Mouse (Mus musculus) layer of hippocampus, adult 2 months (tissue): Measurements from ENCODE around the gene Mapkap1. TPM values are rescaled to one million over a fixed set of nuclear protein-coding genes. Genes with fewer than 3 reads are reported as not detected.
"Not testable (repeated sequence)": the region's sequence is repeated elsewhere in the genome, so short reads cannot be mapped to it uniquely, and the experiment has no call there.

ENCODE experiments used
- DNase-seq, 2 experiments: peaks; one replicate each; pipeline ENCODE4 v3.0.0; 2022; ENCODE audit warnings: low spot score in 2 of 2
- H3K27ac ChIP-seq: fragments of 200-600 bp; 2 replicates; pipeline ENCODE4 v1.8.1; 2022
- H3K4me3 ChIP-seq: fragments of 200-600 bp; 2 replicates; pipeline ENCODE4 v1.8.1; 2022; ENCODE audit warnings: mild to moderate bottlenecking
- CTCF ChIP-seq: fragments of 200-600 bp; conservative IDR thresholded peaks from 2 replicates; pipeline ENCODE4 v1.8.1; 2022; ENCODE audit warnings: antibody characterized with exemption, mild to moderate bottlenecking, moderate library complexity
- total RNA-seq, 2 experiments: library from RNA; stranded (reverse); gene quantifications; 2 replicates each; pipeline ENCODE4 v1.2.3; 2021

Mapkap1 gene
- total RNA-seq, 2 experiments from 2014 or later = 67.8 to 70.3 TPM

- H3K4me3 ChIP-seq = no peak overlapping the region
- no peak overlapping the region for H3K27ac ChIP-seq
- TF ChIP-seq CTCF = no peak
- no peak for DNase-seq
Observed at GRCm38 (mm10) chr2:34468559-34469141, 62.1 kb downstream of the Mapkap1 start.

- no peak overlapping the region for H3K27ac ChIP-seq
- no peak for TF ChIP-seq CTCF
- DNase-seq = no peak
- H3K4me3 ChIP-seq = no peak overlapping the region
Observed at GRCm38 (mm10) chr2:34469324-34469723, 62.8 kb downstream of the Mapkap1 start.

GRCm38 (mm10) chr2:34473775-34474174 lies 67.2 kb downstream of the Mapkap1 start:
- Histone ChIP-seq H3K4me3 (no peak overlapping the region), H3K27ac (no peak overlapping the region)
- no peak for TF ChIP-seq CTCF

GRCm38 (mm10) chr2:34481401-34481800 lies 74.8 kb downstream of the Mapkap1 start:
- Histone ChIP-seq H3K27ac (no peak overlapping the region), H3K4me3 (no peak overlapping the region)
- no peak for TF ChIP-seq CTCF
- DNase-seq = no peak

More at GRCm38 (mm10) chr2:34473775-34474174, 67.2 kb downstream of the Mapkap1 start:
- no peak for DNase-seq

- Histone ChIP-seq H3K27ac (no peak overlapping the region), H3K4me3 (no peak overlapping the region)
- no peak for DNase-seq
- TF ChIP-seq CTCF = no peak
Observed at GRCm38 (mm10) chr2:34482102-34482501, 75.5 kb downstream of the Mapkap1 start.

GRCm38 (mm10) chr2:34482531-34482930 lies 76.0 kb downstream of the Mapkap1 start:
- TF ChIP-seq CTCF = no peak
- H3K27ac ChIP-seq = no peak overlapping the region
- DNase-seq = no peak

GRCm38 (mm10) chr2:34487281-34487680 lies 80.7 kb downstream of the Mapkap1 start:
- no peak for TF ChIP-seq CTCF
- DNase-seq = no peak

More at GRCm38 (mm10) chr2:34482531-34482930, 76.0 kb downstream of the Mapkap1 start:
- H3K4me3 ChIP-seq = no peak overlapping the region

GRCm38 (mm10) chr2:34503975-34504730 lies 97.6 kb downstream of the Mapkap1 start:
- Histone ChIP-seq H3K27ac (no peak overlapping the region), H3K4me3 (no peak overlapping the region)
- TF ChIP-seq CTCF = no peak
- no peak for DNase-seq

More at GRCm38 (mm10) chr2:34487281-34487680, 80.7 kb downstream of the Mapkap1 start:
- no peak overlapping the region for H3K4me3 ChIP-seq
- H3K27ac ChIP-seq = no peak overlapping the region

- H3K27ac ChIP-seq, H3K4me3 ChIP-seq, DNase-seq: not testable (repeated sequence)
Observed at GRCm38 (mm10) chr2:34506162-34506561, 99.6 kb downstream of the Mapkap1 start.

- no peak for TF ChIP-seq CTCF
- Histone ChIP-seq H3K4me3 (no peak overlapping the region), H3K27ac (peak overlapping the region; percentile 61)
- DNase-seq = peak; percentile 27 to 46
Observed at GRCm38 (mm10) chr2:34509856-34510255, 103.3 kb downstream of the Mapkap1 start.

- Histone ChIP-seq H3K4me3 (no peak overlapping the region), H3K27ac (no peak overlapping the region)
- DNase-seq = no peak
- TF ChIP-seq CTCF = no peak
Observed at GRCm38 (mm10) chr2:34515263-34515662, 108.7 kb downstream of the Mapkap1 start.

GRCm38 (mm10) chr2:34518083-34518482 lies 111.5 kb downstream of the Mapkap1 start:
- no peak overlapping the region for H3K27ac ChIP-seq
- H3K4me3 ChIP-seq = no peak overlapping the region
- DNase-seq = no peak
- TF ChIP-seq CTCF = no peak

GRCm38 (mm10) chr2:34518526-34518925 lies 112.0 kb downstream of the Mapkap1 start:
- no peak for TF ChIP-seq CTCF

GRCm38 (mm10) chr2:34519525-34519924 lies 113.0 kb downstream of the Mapkap1 start:
- H3K4me3 ChIP-seq = no peak overlapping the region
- H3K27ac ChIP-seq = no peak overlapping the region
- peak; percentile 82 for TF ChIP-seq CTCF
- DNase-seq = peak in 1 of 2 experiments; percentile 70

More at GRCm38 (mm10) chr2:34518526-34518925, 112.0 kb downstream of the Mapkap1 start:
- DNase-seq = no peak
- H3K27ac ChIP-seq = no peak overlapping the region
- H3K4me3 ChIP-seq = no peak overlapping the region
